Mouse (Mus musculus) thymus, postnatal 0 days (tissue): ENCODE data around the gene Cmc1. TPM values are rescaled to one million over a fixed set of nuclear protein-coding genes. Genes with fewer than 3 reads are reported as not detected.

Experiments used
- DNase-seq: peaks from one replicate; pipeline ENCODE4 v3.0.0-alpha.2; 2015; ENCODE audit warnings: low spot score
- polyA plus RNA-seq: library from polyadenylated mRNA; unstranded; fragments of >200 nt; fragmentation: Nextera tagmentation; extraction: Ambion mirVana; gene quantifications from 2 replicates; pipeline ENCODE4 v1.2.1, GENCODE M21; 2015

Gene Cmc1
- polyA plus RNA-seq, 1 experiment from 2014 or later: 99.1 TPM

- DNase-seq: no peak
Measured at GRCm38 (mm10) chr9:118031694-118032093, 118.3 kb downstream of the Cmc1 start.

- no peak for DNase-seq
Measured at GRCm38 (mm10) chr9:118030252-118030651, 119.7 kb downstream of the Cmc1 start.

- no peak for DNase-seq
Measured at GRCm38 (mm10) chr9:118029490-118029889, 120.5 kb downstream of the Cmc1 start.

GRCm38 (mm10) chr9:118024966-118025365 is 125.0 kb downstream of the Cmc1 start:
- DNase-seq: no peak

Other genes with a start within 250 kb of the Cmc1 start
- gene Azi2, start 109.7 kb downstream of the Cmc1 start, polyA plus RNA-seq: 65.3 and 70.3 TPM in 2 replicates